Mouse (Mus musculus) kidney, postnatal 0 days (tissue): ENCODE results near the gene Zbtb25. TPM values are rescaled to one million over a fixed set of nuclear protein-coding genes. Genes with fewer than 3 reads are reported as not detected.

ENCODE experiments used
- ATAC-seq: fragments of 200-750 bp; cut with Nextera tagmentation; replicated peaks from 2 replicates; pipeline ENCODE4 v1.8.0; 2017; ENCODE audit warnings: low read depth, moderate number of reproducible peaks, moderate TSS enrichment, moderate library complexity; ENCODE audit not compliant: low FRiP score
- DNase-seq: peaks from one replicate; pipeline ENCODE4 v3.0.0-alpha.2; 2016; ENCODE audit warnings: low spot score
- H3K27ac ChIP-seq: fragments of 300-500 bp; sonication (generic); 2 replicates; pipeline ENCODE4 v1.5.1; 2014; ENCODE audit warnings: mild to moderate bottlenecking
- H3K27me3 ChIP-seq: fragments of 300-500 bp; sonication (generic); 2 replicates; pipeline ENCODE4 v1.6.1; 2014; ENCODE audit warnings: low read length, mixed read lengths; ENCODE audit not compliant: insufficient read depth
- H3K36me3 ChIP-seq: fragments of 300-500 bp; sonication (generic); 2 replicates; pipeline ENCODE4 v1.6.1; 2014; ENCODE audit warnings: low read length, mixed read lengths; ENCODE audit not compliant: insufficient read depth
- H3K4me1 ChIP-seq: fragments of 300-500 bp; sonication (generic); replicated peaks from 2 replicates; pipeline ENCODE4 v1.6.1; 2014; ENCODE audit warnings: antibody characterized with exemption, low read length, mixed read lengths; ENCODE audit not compliant: insufficient read depth
- H3K4me2 ChIP-seq: fragments of 300-500 bp; sonication (generic); 2 replicates; pipeline ENCODE4 v1.6.1; 2014; ENCODE audit warnings: mild to moderate bottlenecking, low read length, moderate library complexity, mixed read lengths
- H3K4me3 ChIP-seq: fragments of 300-500 bp; sonication (generic); replicated peaks from 2 replicates; pipeline ENCODE4 v1.5.1; 2014; ENCODE audit warnings: low read depth, low read length
- H3K9ac ChIP-seq: fragments of 300-500 bp; sonication (generic); 2 replicates; pipeline ENCODE4 v1.6.1; 2014; ENCODE audit warnings: low read depth, low read length
- H3K9me3 ChIP-seq: fragments of 300-500 bp; sonication (generic); replicated peaks from 2 replicates; pipeline ENCODE4 v1.6.1; 2016; ENCODE audit warnings: low read length, inconsistent platforms, mixed read lengths
- CTCF ChIP-seq: IDR thresholded peaks from 2 replicates; pipeline ENCODE4 v1.5.1; 2016; ENCODE audit warnings: antibody characterized with exemption, low read depth, mild to moderate bottlenecking, moderate library complexity
- WGBS: fragments of 180-500 bp; shearing (Covaris S2); extraction: QIAGEN DNeasy Blood & Tissue Kit; methylation state at CpG from one replicate; pipeline ENCODE4 v1.1.7; 2014; 5-methylcytosine and 5-hydroxymethylcytosine counted together
- polyA plus RNA-seq: library from polyadenylated mRNA; unstranded; fragments of >200 nt; fragmentation: Nextera tagmentation; extraction: Ambion mirVana; gene quantifications from 2 replicates; pipeline ENCODE4 v1.2.1, GENCODE M21; 2015

The Zbtb25 gene
- polyA plus RNA-seq, 1 experiment from 2014 or later = 13.2 TPM

DNA sequence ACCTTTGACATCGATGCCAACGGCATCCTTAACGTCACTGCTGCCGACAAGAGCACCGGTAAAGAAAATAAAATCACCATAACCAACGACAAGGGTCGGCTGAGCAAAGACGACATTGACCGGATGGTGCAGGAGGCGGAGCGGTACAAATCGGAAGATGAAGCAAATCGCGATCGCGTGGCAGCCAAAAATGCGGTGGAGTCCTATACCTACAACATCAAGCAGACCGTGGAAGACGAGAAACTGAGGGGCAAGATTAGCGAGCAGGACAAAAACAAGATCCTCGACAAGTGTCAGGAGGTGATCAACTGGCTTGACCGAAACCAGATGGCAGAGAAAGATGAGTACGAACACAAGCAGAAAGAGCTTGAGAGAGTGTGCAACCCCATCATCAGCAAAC, 36.6 kb upstream of the Zbtb25 start:
- TF ChIP-seq CTCF = no peak
- Histone ChIP-seq H3K9ac (no peak overlapping the region), H3K27me3 (0 out of 2 replicates have a peak, but pooled peaks cover 5% of the 10 kb centered on the region), H3K4me2 (peak overlapping the region; percentile 90), H3K4me1 (peaks cover 14% of the 10 kb centered on the region), H3K27ac (no peak overlapping the region), H3K4me3 (peak overlapping the region; percentile 78), H3K36me3 (no peaks in the 10 kb centered on the region), H3K9me3 (no peaks in the 10 kb centered on the region)
- 3% methylated on average over 23 of the region's 23 CpGs for WGBS
- ATAC-seq = no peak
- DNase-seq = peak; percentile 39

DNA sequence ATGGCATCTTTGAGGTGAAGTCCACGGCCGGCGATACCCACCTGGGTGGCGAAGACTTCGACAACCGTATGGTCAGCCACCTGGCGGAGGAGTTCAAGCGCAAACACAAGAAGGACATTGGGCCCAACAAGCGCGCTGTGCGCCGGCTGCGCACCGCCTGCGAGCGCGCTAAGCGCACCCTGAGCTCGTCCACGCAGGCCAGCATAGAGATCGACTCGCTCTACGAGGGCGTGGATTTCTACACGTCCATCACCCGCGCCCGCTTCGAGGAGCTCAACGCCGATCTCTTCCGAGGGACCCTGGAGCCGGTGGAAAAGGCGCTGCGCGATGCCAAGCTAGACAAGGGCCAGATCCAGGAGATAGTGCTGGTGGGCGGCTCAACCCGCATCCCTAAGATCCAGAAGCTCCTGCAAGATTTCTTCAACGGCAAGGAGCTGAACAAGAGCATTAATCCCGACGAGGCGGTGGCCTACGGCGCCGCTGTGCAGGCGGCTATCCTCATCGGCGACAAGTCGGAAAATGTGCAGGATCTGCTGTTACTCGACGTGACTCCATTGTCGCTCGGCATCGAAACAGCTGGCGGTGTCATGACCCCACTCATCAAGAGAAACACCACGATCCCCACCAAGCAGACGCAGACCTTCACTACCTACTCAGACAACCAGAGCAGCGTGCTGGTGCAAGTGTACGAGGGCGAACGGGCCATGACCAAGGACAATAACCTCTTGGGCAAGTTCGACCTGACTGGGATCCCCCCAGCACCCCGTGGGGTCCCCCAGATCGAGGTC, 36.0 kb upstream of the Zbtb25 start:
- peak overlapping the region; percentile 90 for H3K4me2 ChIP-seq
- no peaks in the 10 kb centered on the region for H3K36me3 ChIP-seq
- peak overlapping the region; percentile 78 for H3K4me3 ChIP-seq
- H3K9me3 ChIP-seq = no peaks in the 10 kb centered on the region
- DNase-seq = peak; percentile 17
- H3K4me1 ChIP-seq = peaks cover 14% of the 10 kb centered on the region
- no peak for TF ChIP-seq CTCF
- 0 out of 2 replicates have a peak, but pooled peaks cover 5% of the 10 kb centered on the region for H3K27me3 ChIP-seq
- no peak overlapping the region for H3K27ac ChIP-seq
- ATAC-seq = no peak
- 3% methylated on average over 64 of the region's 64 CpGs for WGBS
- no peak overlapping the region for H3K9ac ChIP-seq

DNA sequence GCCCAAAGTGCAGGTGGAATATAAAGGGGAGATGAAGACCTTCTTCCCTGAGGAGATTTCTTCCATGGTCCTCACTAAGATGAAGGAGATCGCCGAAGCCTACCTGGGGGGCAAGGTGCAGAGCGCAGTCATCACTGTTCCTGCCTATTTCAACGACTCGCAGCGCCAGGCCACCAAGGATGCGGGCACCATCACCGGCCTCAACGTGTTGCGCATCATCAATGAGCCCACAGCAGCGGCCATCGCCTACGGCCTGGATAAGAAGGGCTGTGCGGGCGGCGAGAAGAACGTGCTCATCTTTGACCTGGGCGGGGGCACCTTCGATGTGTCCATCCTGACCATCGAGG, 35.4 kb upstream of the Zbtb25 start:
- Histone ChIP-seq H3K4me3 (peak overlapping the region; percentile 78), H3K9me3 (no peaks in the 10 kb centered on the region), H3K27ac (no peak overlapping the region), H3K4me1 (peaks cover 14% of the 10 kb centered on the region), H3K36me3 (no peaks in the 10 kb centered on the region), H3K27me3 (0 out of 2 replicates have a peak, but pooled peaks cover 5% of the 10 kb centered on the region), H3K9ac (no peak overlapping the region), H3K4me2 (peak overlapping the region; percentile 90)
- WGBS = 7% methylated on average over 20 of the region's 20 CpGs
- no peak for TF ChIP-seq CTCF
- DNase-seq (no peak), ATAC-seq (no peak)

DNA sequence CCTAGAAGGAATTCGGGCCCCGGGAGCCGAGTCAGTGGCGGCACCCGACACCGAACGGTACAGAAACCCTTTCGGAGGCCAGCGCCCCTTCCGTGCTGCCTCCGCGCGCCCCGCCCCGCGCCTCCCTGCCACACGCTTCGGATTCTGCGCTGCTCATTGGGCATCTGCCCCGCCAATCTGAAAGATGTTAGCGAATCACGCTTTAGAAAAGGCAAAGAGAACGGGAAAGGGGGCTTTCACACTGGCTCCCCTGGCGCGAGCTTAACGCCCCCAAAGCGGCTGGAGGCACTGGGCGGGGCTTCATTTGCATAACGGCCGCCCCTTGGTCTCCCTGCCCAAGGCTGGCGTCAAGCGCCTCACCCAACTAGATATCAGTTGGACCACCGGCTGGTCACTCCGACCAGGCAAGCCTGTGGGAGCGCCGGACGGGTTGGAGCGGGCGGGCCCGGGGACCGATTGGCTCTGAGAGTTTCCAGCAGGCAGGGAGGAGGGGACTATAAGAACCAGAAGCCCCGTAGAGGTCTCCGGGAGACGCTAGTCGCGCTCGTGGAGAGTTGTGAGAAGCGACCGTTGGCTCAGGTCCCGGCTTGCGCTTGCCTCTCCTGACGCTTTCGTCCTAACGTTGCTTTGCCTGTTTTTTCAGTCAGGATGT, 34.6 kb upstream of the Zbtb25 start, which contains the start of gene Hspa2:
TSS of gene Hspa2 (plus strand) at position 291 of the 652 bp plus-strand sequence.
- H3K4me1 ChIP-seq = peaks cover 14% of the 10 kb centered on the region
- DNase-seq (peak; percentile 99), ATAC-seq (peak; percentile 99)
- no peaks in the 10 kb centered on the region for H3K9me3 ChIP-seq
- 0 out of 2 replicates have a peak, but pooled peaks cover 5% of the 10 kb centered on the region for H3K27me3 ChIP-seq
- H3K36me3 ChIP-seq = no peaks in the 10 kb centered on the region
- TF ChIP-seq CTCF = 0 out of 2 replicates have a peak, but pooled peaks have one; percentile 2
- peak within 1 kb of the TSS; percentile 94 for H3K27ac ChIP-seq
- peak within 1 kb of the TSS; percentile 78 for H3K4me3 ChIP-seq
- peak within 1 kb of the TSS; percentile 77 for H3K9ac ChIP-seq
- WGBS = under 1% methylated on average over 54 of the region's 54 CpGs
- peak within 1 kb of the TSS; percentile 90 for H3K4me2 ChIP-seq

DNA sequence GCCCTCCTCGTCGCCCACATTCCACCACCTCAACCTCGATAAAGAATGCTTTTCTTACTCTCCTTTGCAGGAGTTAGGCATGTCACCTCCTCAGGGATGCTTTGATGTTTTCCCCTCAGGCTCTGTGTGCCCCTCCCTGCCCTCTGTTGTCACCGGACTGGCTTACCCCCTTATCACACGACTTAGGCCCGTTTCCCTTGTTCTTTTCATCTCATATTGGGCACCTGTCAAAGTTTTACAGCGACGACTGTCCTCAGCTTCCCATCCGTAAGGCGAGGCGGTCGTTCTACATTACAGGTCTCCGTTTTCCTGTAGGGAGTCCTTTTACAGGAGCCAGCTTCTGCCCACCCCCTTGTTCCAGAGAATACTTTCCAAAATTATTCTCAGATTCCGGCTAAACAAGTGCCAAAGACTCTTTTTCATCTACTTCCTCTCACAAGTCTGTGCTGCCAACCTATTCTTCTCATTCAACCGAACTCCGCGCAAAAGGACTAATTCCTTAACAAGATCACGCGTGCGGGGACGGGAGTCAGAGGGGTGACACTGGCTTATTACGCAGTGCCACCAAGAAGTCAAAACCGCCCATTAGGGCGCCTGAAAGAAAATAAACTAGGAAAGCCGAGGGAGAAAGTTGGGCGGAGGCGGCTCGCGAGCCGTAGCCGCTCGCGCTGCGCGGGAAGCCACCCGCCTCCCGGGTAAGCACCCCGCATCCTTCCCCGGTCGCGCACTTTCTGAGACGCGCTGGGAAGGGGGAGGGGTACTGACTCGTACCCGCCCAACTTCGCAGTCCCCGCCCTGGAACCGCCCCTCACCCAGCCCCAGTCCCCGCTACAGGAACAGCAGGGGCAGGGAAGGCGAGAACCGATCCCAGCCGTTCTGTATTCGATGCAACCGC, 33.8 kb upstream of the Zbtb25 start:
- Histone ChIP-seq H3K36me3 (no peaks in the 10 kb centered on the region), H3K4me3 (peak overlapping the region; percentile 78), H3K9me3 (no peaks in the 10 kb centered on the region), H3K27ac (peak overlapping the region; percentile 94), H3K9ac (peak overlapping the region; percentile 77), H3K4me2 (peak overlapping the region; percentile 90), H3K4me1 (peaks cover 14% of the 10 kb centered on the region), H3K27me3 (0 out of 2 replicates have a peak, but pooled peaks cover 5% of the 10 kb centered on the region)
- ATAC-seq (peak; percentile 85), DNase-seq (peak; percentile 93)
- TF ChIP-seq CTCF = 0 out of 2 replicates have a peak, but pooled peaks have one; percentile 1
- 3% methylated on average over 53 of the region's 54 CpGs for WGBS

DNA sequence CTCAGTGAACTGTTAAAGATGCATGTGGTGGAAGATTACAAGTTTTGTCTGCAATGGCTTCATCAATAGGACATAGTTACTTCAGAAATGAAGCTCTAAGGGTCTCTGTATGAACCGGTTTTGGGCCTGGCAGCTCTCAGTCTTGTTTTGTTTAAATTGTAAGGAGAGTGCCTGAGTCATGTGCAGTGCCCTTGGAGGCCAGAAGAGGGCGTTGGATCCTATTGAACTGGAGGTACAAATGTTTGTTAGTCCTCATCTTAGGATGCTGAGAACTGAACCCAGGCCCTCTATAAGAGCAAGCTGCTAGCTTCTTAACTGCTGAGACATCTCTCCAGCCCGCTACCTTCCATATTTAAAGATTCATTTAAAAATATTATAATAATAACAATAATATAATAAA, 32.3 kb upstream of the Zbtb25 start:
- WGBS = 61% methylated on average over 3 of the region's 3 CpGs
- no peak for ATAC-seq

More for the DNA sequence above, 32.3 kb upstream of the Zbtb25 start:
- Histone ChIP-seq H3K9me3 (no peaks in the 10 kb centered on the region), H3K27me3 (0 out of 2 replicates have a peak, but pooled peaks cover 5% of the 10 kb centered on the region), H3K9ac (no peak overlapping the region), H3K27ac (no peak overlapping the region), H3K36me3 (no peaks in the 10 kb centered on the region), H3K4me2 (no peak overlapping the region), H3K4me1 (peaks cover 14% of the 10 kb centered on the region), H3K4me3 (no peak overlapping the region)
- TF ChIP-seq CTCF = peak; percentile 44
- no peak for DNase-seq
